Mouse (Mus musculus) heart, embryonic 12.5 days (tissue): ENCODE results near the gene Trim40. TPM values are rescaled to one million over a fixed set of nuclear protein-coding genes. Genes with fewer than 3 reads are reported as not detected.
"Not testable (repeated sequence)": the region's sequence is repeated elsewhere in the genome, so short reads cannot be mapped to it uniquely, and the experiment has no call there.

Experiments used
- ATAC-seq: fragments of 200-750 bp; cut with Nextera tagmentation; 2 replicates; pipeline ENCODE4 v1.8.0; 2017; ENCODE audit warnings: moderate TSS enrichment, moderate library complexity; ENCODE audit not compliant: insufficient number of reproducible peaks, low FRiP score
- H3K27ac ChIP-seq: fragments of 300-500 bp; sonication (generic); 2 replicates; pipeline ENCODE4 v1.5.1; 2016; ENCODE audit warnings: mild to moderate bottlenecking, moderate library complexity; ENCODE audit not compliant: poor library complexity, severe bottlenecking
- H3K27me3 ChIP-seq: fragments of 300-500 bp; sonication (generic); replicated peaks from 2 replicates; pipeline ENCODE4 v1.6.1; 2016; ENCODE audit warnings: mild to moderate bottlenecking, moderate library complexity
- H3K36me3 ChIP-seq: fragments of 300-500 bp; sonication (generic); 2 replicates; pipeline ENCODE4 v1.6.1; 2016; ENCODE audit warnings: mild to moderate bottlenecking, moderate library complexity
- H3K4me1 ChIP-seq: fragments of 300-500 bp; sonication (generic); replicated peaks from 2 replicates; pipeline ENCODE4 v1.6.1; 2016; ENCODE audit warnings: mild to moderate bottlenecking
- H3K4me2 ChIP-seq: fragments of 300-500 bp; sonication (generic); 2 replicates; pipeline ENCODE4 v1.6.1; 2016; ENCODE audit warnings: mild to moderate bottlenecking, moderate library complexity
- H3K4me3 ChIP-seq: fragments of 300-500 bp; sonication (generic); 2 replicates; pipeline ENCODE4 v1.5.1; 2016; ENCODE audit warnings: mild to moderate bottlenecking
- H3K9ac ChIP-seq: fragments of 300-500 bp; sonication (generic); 2 replicates; pipeline ENCODE4 v1.6.1; 2016; ENCODE audit warnings: mild to moderate bottlenecking, moderate library complexity
- H3K9me3 ChIP-seq: fragments of 300-500 bp; sonication (generic); replicated peaks from 2 replicates; pipeline ENCODE4 v1.6.1; 2016; ENCODE audit warnings: mild to moderate bottlenecking, moderate library complexity
- WGBS: fragments of 180-500 bp; shearing (Covaris S2); methylation state at CpG from one replicate; pipeline ENCODE4 v1.1.7; 2016; 5-methylcytosine and 5-hydroxymethylcytosine counted together
- polyA plus RNA-seq: library from polyadenylated mRNA; unstranded; fragments of >200 nt; fragmentation: Nextera tagmentation; extraction: Ambion mirVana; gene quantifications from 2 replicates; pipeline ENCODE4 v1.2.1, GENCODE M21; 2016

The Trim40 gene
- polyA plus RNA-seq, 1 experiment from 2014 or later, result not detected

DNA sequence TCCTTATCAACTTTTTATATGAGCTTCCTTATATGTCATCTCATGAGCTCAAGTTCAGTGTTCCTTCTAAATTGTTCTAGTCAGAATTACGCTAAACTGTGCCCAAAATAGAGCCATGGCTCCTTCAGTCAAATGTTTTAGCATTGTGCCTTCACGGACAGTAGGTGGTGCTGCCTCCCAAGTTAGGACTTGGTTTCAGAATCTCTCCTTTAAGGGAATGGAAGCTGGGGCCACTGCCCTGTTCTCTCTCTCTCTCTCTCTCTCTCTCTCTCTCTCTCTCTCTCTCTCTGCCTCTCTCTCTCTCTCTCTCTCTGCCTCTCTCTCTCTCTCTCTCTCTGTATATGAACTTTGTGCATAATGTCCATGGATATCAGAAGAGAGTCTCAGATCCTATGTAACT lies 2.4 kb upstream of the Trim40 start:
- H3K36me3 ChIP-seq, result no peaks in the 10 kb centered on the region
- H3K27ac ChIP-seq, result no peak overlapping the region
- no peaks in the 10 kb centered on the region for H3K9me3 ChIP-seq
- peaks cover 12% of the 10 kb centered on the region; the same call in 1 of the 2 replicates for H3K27me3 ChIP-seq
- 8% methylated on average over 2 of the region's 2 CpGs for WGBS
- H3K4me2 ChIP-seq, result no peak overlapping the region
- H3K9ac ChIP-seq, result no peak overlapping the region
- H3K4me1 ChIP-seq, result no peaks in the 10 kb centered on the region
- H3K4me3 ChIP-seq, result no peak overlapping the region
- ATAC-seq, result no peak

DNA sequence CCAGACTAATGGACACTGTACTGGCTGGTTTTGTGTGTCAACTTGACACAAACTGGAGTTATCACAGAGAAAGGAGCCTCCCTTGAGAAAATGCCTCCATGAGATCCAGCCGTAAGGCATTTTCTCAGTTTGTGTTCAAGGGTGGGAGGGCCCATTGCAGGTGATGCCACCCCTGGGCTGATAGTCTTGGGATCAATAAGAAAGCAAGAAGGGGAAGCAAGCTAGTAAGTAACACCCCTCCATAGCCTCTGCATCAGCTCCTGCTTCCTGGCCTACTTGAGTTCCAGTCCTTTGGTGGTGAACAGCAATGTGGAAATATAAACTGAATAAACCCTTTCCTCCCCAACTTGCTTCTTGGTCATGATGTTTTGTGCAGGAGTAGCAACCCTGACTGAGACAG lies 1.6 kb upstream of the Trim40 start:
- not testable (repeated sequence) for H3K4me2 ChIP-seq, H3K4me1 ChIP-seq, H3K9ac ChIP-seq, H3K4me3 ChIP-seq, H3K27ac ChIP-seq, ATAC-seq, H3K9me3 ChIP-seq, H3K36me3 ChIP-seq
- WGBS, result 85% methylated on average over 1 of the region's 1 CpGs
- H3K27me3 ChIP-seq, result peaks cover 12% of the 10 kb centered on the region; the same call in 1 of the 2 replicates

DNA sequence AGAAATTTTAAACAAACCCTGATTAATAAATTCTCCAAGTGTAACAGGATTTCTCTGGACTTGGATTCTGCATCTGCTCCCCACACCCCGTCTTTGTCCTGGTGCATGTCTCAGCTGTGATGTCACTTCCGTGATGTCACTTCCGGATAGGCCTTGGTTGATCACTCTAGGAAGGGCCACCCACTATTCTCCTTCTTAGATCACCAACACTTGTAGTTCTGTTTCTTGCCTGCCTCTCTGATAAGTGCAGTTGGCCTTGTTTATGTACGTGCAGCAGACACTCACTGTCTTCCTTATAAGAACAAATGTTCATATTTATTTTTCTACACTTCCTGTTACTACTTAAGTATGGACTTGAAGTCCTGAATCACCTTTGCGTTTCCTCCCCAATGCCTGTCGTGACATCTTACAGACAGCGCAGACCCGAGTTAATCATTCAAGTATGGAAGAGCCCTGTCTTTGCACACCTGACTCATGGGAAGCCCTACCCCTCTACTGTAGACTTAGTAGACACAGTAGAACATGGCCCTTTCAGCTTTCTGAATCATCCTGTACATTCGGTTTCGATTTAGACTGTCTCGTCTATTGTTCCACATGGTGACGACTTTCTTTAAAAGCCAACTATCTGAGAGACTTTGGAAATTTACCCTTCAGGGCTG lies 4.7 kb downstream of the Trim40 start:
- WGBS, result 87% methylated on average over 12 of the region's 12 CpGs
- Histone ChIP-seq H3K27me3 (no peaks in the 10 kb centered on the region), H3K36me3 (no peaks in the 10 kb centered on the region), H3K27ac (no peak overlapping the region), H3K4me2 (no peak overlapping the region), H3K4me1 (no peaks in the 10 kb centered on the region), H3K4me3 (no peak overlapping the region), H3K9ac (no peak overlapping the region), H3K9me3 (no peaks in the 10 kb centered on the region)
- no peak for ATAC-seq

DNA sequence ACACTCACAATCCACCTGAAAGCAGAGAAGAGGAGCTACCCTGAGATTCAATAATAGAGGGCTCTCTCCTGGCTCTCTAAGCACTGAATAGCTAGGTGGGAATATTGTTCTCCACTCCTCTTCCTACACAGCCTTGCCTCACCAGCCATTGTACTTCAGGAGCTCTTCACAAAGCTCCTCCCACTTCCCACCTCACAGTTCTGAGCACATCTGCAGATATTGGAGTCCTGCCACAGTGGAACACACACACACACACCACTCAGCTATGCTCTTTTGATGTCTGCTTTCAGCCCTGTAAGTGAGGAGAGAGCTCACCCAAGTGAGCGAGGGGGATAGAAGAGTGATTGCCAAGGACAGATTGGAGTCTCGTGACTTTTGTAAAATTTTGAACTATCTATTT lies 6.6 kb downstream of the Trim40 start:
- H3K4me2 ChIP-seq, result no peak overlapping the region
- H3K9me3 ChIP-seq, result no peaks in the 10 kb centered on the region
- H3K4me3 ChIP-seq, result no peak overlapping the region
- H3K36me3 ChIP-seq, result no peaks in the 10 kb centered on the region
- H3K27ac ChIP-seq, result no peak overlapping the region
- no peak for ATAC-seq
- WGBS, result 68% methylated on average over 2 of the region's 2 CpGs
- H3K4me1 ChIP-seq, result no peaks in the 10 kb centered on the region
- H3K27me3 ChIP-seq, result no peaks in the 10 kb centered on the region
- H3K9ac ChIP-seq, result no peak overlapping the region

DNA sequence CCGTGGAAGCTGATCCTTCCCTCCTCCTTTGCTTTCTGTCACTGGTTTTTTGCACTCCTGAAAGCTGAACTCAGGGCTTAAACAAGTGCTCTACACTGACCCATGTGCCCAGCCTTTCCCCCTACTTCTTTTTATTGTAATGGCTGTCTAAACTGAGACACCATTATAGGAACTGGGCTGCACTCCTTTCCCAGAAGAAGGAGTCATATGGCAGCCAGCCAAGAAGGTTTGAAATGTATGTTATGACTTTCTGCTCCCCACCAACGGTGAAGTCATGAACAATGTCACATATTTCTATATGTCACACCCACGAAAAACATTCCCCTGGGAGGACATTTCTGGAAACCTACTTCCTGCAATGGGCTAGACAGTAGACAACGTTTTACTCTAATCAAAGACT lies 15.3 kb downstream of the Trim40 start:
- Histone ChIP-seq H3K27ac (no peak overlapping the region), H3K9me3 (no peaks in the 10 kb centered on the region), H3K36me3 (no peaks in the 10 kb centered on the region), H3K27me3 (0 out of 2 replicates have a peak, but pooled peaks cover 8% of the 10 kb centered on the region), H3K4me3 (no peak overlapping the region), H3K4me1 (no peaks in the 10 kb centered on the region), H3K9ac (no peak overlapping the region), H3K4me2 (no peak overlapping the region)
- WGBS, result 52% methylated on average over 4 of the region's 4 CpGs
- ATAC-seq, result no peak

DNA sequence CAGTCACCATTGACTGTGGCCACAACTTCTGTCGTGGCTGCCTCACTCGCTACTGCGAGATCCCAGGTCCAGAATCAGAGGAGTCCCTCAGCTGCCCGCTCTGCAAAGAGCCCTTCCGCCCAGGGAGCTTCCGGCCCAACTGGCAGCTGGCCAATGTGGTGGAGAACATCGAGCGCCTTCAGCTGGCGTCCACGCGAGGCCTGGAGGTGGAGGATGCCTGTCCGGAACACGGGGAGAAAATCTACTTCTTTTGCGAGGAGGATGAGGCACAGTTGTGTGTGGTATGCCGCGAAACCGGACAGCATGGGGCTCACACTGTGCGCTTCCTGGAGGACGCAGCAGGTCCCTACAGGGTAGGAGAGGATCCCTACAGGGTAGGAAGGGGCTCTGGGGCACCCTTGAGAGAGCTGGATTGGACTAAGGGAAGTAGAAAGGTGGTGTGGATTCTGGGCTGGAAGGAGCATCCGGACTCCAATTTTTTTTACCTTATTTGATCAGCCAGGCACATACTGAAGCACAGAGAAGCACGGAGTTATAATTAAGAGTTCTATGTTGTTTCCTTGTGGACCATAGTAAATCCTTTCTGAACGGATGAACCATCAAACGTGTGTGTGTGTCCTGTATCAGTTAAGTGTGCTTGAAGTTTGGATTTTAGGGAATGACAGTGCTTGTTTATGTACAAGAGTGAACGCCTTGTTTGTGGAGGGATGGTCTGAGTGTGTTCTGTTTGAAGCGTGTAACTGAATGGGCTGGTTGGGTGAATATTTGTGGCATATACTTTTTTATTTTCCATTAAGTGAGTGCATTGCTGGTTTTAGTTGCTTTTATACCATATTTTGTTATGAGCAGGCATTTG lies 19.7 kb downstream of the Trim40 start:
- H3K27ac ChIP-seq, result peak overlapping the region; percentile 70
- 65% methylated on average over 25 of the region's 25 CpGs for WGBS
- peak overlapping the region; percentile 34 for H3K4me3 ChIP-seq
- H3K27me3 ChIP-seq, result peaks cover 28% of the 10 kb centered on the region
- peaks cover 4% of the 10 kb centered on the region for H3K4me1 ChIP-seq
- H3K4me2 ChIP-seq, result peak overlapping the region; percentile 30
- ATAC-seq, result peak; percentile 58
- H3K9me3 ChIP-seq, result no peaks in the 10 kb centered on the region
- H3K36me3 ChIP-seq, result no peaks in the 10 kb centered on the region
- H3K9ac ChIP-seq, result peak overlapping the region; percentile 37; the same call in 1 of the 2 replicates

DNA sequence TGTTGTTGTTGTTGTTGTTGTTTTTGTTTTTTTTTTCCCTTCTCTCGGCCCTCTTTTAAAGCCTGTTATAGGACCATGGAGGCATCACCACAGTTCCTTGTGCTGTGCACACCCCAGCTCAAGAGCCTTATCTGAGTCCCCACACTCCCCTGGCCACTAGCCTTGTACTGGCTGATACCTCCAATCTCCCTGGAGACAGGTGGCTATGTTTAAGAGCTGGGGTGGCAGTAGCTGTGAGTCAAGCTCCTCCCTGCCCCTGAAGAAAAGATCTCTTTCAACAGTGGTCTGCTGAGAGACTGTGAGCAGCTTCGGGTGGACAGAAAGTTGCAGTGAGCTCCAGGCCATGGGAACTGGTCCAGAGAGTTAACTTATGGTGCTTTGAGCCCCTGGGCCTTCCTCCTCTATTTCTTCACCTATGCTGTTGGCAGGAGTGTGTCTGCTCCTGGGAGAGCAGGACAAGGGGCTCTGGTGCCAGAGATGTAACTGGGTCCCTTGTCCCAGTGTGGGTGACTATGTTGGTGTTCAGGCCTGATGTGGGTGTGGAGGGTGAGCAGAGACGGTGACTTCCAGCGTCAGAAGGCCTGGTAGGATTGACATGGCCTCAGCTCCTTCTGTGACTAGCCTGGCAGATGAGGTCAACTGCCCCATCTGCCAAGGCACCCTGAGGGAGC lies 20.5 kb downstream of the Trim40 start, which contains the start of gene Trim10:
Gene Trim10, plus strand, starts transcription at position 291 of the 671 bp plus-strand sequence.
- peak; percentile 95 for ATAC-seq
- WGBS, result 58% methylated on average over 4 of the region's 4 CpGs
- no peaks in the 10 kb centered on the region for H3K36me3 ChIP-seq
- H3K4me3 ChIP-seq, result peak within 1 kb of the TSS; percentile 34
- H3K4me1 ChIP-seq, result peaks cover 4% of the 10 kb centered on the region
- H3K9me3 ChIP-seq, result no peaks in the 10 kb centered on the region
- H3K27me3 ChIP-seq, result peaks cover 34% of the 10 kb centered on the region
- H3K4me2 ChIP-seq, result peak within 1 kb of the TSS; percentile 30
- peak within 1 kb of the TSS; percentile 37; the same call in 1 of the 2 replicates for H3K9ac ChIP-seq
- H3K27ac ChIP-seq, result peak within 1 kb of the TSS; percentile 70

DNA sequence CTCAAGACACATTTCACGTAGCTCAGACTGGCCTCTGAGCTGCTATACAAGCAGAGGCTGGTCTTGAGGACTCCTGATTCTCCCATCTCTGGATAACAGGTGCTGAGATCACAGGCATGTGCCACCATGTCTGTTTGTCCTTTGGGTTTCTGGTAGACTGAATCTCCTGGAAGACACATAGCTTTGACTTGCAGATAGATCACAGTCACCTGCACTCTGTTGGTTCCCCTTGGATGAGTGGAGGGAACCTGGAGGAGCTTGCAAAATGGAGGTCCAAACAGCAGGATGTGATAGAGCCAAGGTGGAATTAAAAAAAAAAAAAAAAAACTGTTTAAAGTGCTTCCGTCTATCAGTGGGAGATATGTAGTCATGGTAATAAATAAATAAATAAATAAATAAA lies 21.1 kb downstream of the Trim40 start:
- Histone ChIP-seq H3K9ac (no peak overlapping the region), H3K4me2 (no peak overlapping the region), H3K4me3 (no peak overlapping the region), H3K27ac (peak overlapping the region; percentile 56; the same call in 1 of the 2 replicates), H3K27me3 (peaks cover 37% of the 10 kb centered on the region), H3K9me3 (no peaks in the 10 kb centered on the region), H3K36me3 (no peaks in the 10 kb centered on the region), H3K4me1 (peaks cover 4% of the 10 kb centered on the region)
- 59% methylated on average over 2 of the region's 2 CpGs for WGBS
- ATAC-seq, result no peak

DNA sequence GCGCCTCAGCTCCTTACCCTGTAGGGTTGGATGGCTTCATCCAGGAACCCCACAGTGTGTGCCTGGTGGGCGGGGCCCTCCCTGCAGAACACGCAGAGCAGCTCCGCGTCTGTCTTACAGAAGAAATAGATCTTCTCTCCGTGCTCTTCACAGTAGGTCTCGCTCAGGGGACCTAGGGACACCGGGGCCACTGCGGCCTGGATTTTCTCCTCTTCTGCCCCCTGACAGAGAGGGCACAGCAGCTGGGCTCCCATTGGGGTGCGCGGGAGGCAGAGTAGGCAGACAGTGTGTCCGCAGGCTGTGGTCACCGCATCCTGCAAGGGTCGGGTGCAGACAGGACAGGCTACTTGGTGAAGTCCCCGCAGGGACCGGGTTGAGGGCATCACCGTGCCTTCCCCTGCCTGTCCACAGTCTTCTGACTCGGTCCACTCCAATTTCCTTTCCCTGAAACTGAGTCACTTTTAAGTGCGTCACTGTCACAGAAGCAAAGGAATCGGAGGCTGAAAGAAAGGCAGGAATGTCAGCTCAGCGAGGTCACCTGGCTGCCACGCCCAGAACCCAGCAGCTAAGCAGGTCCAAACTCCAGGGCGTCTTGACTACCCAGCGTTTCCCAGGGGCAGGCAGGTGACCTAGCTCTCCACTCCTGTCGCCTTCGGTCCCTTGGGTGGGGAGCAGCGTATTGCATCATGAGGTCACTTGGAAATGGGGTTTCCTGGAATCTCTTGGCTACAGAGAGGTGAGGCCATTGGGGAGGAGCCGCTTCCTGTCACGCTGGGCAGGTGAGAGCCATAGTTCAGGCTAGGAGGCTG lies 23.0 kb downstream of the Trim40 start, which contains the start of gene Trim15:
Gene Trim15, minus strand, starts transcription at position 492 of the 809 bp plus-strand sequence.
- H3K36me3 ChIP-seq, result no peaks in the 10 kb centered on the region
- H3K9ac ChIP-seq, result no peak within 1 kb of the TSS
- WGBS, result 14% methylated on average over 29 of the region's 29 CpGs
- no peaks in the 10 kb centered on the region for H3K9me3 ChIP-seq
- peaks cover 37% of the 10 kb centered on the region for H3K27me3 ChIP-seq
- no peak within 1 kb of the TSS for H3K27ac ChIP-seq
- peak within 1 kb of the TSS; percentile 35 for H3K4me3 ChIP-seq
- peak; percentile 61; the same call in 1 of the 2 replicates for ATAC-seq
- peaks cover 4% of the 10 kb centered on the region for H3K4me1 ChIP-seq
- peak within 1 kb of the TSS; percentile 59 for H3K4me2 ChIP-seq

DNA sequence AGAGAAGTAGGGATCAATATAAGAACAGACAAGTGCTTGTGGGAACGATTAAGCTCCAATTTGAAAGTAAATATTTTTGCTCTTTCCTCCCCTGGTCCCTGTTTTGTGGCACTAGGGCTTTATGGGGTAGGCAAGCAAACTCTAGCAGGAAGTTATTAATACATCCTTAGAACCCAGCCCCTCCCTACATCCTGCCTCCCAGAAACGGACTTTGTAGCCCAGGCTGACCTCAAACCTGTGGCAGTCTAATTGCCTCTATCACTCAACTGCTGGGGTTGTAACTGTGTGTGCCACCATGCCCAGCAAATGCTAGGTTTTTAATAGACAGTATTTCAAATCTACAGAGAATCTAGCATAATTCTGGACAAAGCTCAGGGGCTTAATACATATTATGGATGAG lies 28.2 kb downstream of the Trim40 start:
- no peak overlapping the region for H3K4me2 ChIP-seq
- H3K27me3 ChIP-seq, result peaks cover 22% of the 10 kb centered on the region
- peaks cover 31% of the 10 kb centered on the region for H3K36me3 ChIP-seq
- H3K4me3 ChIP-seq, result no peak overlapping the region
- 65% methylated on average over 2 of the region's 2 CpGs for WGBS
- H3K4me1 ChIP-seq, result peaks cover 2% of the 10 kb centered on the region
- H3K9me3 ChIP-seq, result no peaks in the 10 kb centered on the region
- ATAC-seq, result no peak
- H3K27ac ChIP-seq, result no peak overlapping the region
- no peak overlapping the region for H3K9ac ChIP-seq
